Mouse (Mus musculus) neural tube, embryonic 14.5 days (tissue): ENCODE measurements around the gene Golim4. TPM values are rescaled to one million over a fixed set of nuclear protein-coding genes. Genes with fewer than 3 reads are reported as not detected.
A peak's percentile ranks its signal among the peaks of the same experiment; 100 is the strongest.

Experiments
- ATAC-seq: fragments of 200-750 bp; cut with Nextera tagmentation; 2 replicates; pipeline ENCODE4 v1.8.0; 2017; ENCODE audit warnings: low read depth, mild to moderate bottlenecking, moderate TSS enrichment, moderate library complexity
- H3K27ac ChIP-seq: fragments of 300-500 bp; sonication (generic); 2 replicates; pipeline ENCODE4 v1.5.1; 2014; ENCODE audit warnings: low read depth, mild to moderate bottlenecking, control low read depth, low read length, moderate library complexity, mixed read lengths
- H3K27me3 ChIP-seq: fragments of 300-500 bp; sonication (generic); 2 replicates; pipeline ENCODE4 v1.6.1; 2014; ENCODE audit warnings: low read length; ENCODE audit not compliant: control insufficient read depth, insufficient read depth
- H3K36me3 ChIP-seq: fragments of 300-500 bp; sonication (generic); 2 replicates; pipeline ENCODE4 v1.6.1; 2014; ENCODE audit warnings: low read length, mixed read lengths; ENCODE audit not compliant: control insufficient read depth, insufficient read depth
- H3K4me1 ChIP-seq: fragments of 300-500 bp; sonication (generic); 2 replicates; pipeline ENCODE4 v1.6.1; 2014; ENCODE audit warnings: low read length; ENCODE audit not compliant: control insufficient read depth, insufficient read depth
- H3K4me2 ChIP-seq: fragments of 300-500 bp; sonication (generic); 2 replicates; pipeline ENCODE4 v1.6.1; 2014; ENCODE audit warnings: mild to moderate bottlenecking, low read depth, low read length, control low read depth
- H3K4me3 ChIP-seq: fragments of 300-500 bp; sonication (generic); 2 replicates; pipeline ENCODE4 v1.5.1; 2014; ENCODE audit warnings: low read depth, low read length, control low read depth, mixed read lengths
- H3K9ac ChIP-seq: fragments of 300-500 bp; sonication (generic); replicated peaks from 2 replicates; pipeline ENCODE4 v1.6.1; 2014; ENCODE audit warnings: low read depth, mild to moderate bottlenecking, control low read depth, low read length, mixed read lengths
- H3K9me3 ChIP-seq: fragments of 300-500 bp; sonication (generic); 2 replicates; pipeline ENCODE4 v1.6.1; 2016; ENCODE audit warnings: low read length; ENCODE audit not compliant: control insufficient read depth
- WGBS: fragments of 180-500 bp; shearing (Covaris S2); extraction: QIAGEN DNeasy Blood & Tissue Kit; methylation state at CpG from one replicate; pipeline ENCODE4 v1.1.7; 2014; 5-methylcytosine and 5-hydroxymethylcytosine counted together
- polyA plus RNA-seq: library from polyadenylated mRNA; unstranded; fragments of >200 nt; fragmentation: Nextera tagmentation; extraction: Ambion mirVana; gene quantifications from 2 replicates; pipeline ENCODE4 v1.2.1, GENCODE M21; 2014

The Golim4 gene
- polyA plus RNA-seq, 1 experiment from 2014 or later: 18.5 TPM

- H3K4me1 ChIP-seq: no peaks in the 10 kb centered on the region
- no peak overlapping the region for H3K9ac ChIP-seq
- H3K27me3 ChIP-seq: no peaks in the 10 kb centered on the region
- H3K9me3 ChIP-seq: no peaks in the 10 kb centered on the region
- no peak overlapping the region for H3K4me3 ChIP-seq
- no peak overlapping the region for H3K4me2 ChIP-seq
- 0 out of 2 replicates have a peak, but pooled peaks cover 5% of the 10 kb centered on the region for H3K36me3 ChIP-seq
- no peak overlapping the region for H3K27ac ChIP-seq
- ATAC-seq: no peak
- WGBS: 94% methylated on average over 3 of the region's 3 CpGs
These were observed 65.2 kb downstream of the Golim4 start for GRCm38 (mm10) chr3:75891581-75891980.

GRCm38 (mm10) chr3:75889323-75889722, 67.4 kb downstream of the Golim4 start:
- H3K27me3 ChIP-seq: no peaks in the 10 kb centered on the region
- no peaks in the 10 kb centered on the region for H3K9me3 ChIP-seq
- peaks cover 9% of the 10 kb centered on the region; the same call in 1 of the 2 replicates for H3K36me3 ChIP-seq
- no peak overlapping the region for H3K9ac ChIP-seq
- no peak for ATAC-seq
- H3K4me3 ChIP-seq: no peak overlapping the region
- no peak overlapping the region for H3K27ac ChIP-seq
- 100% methylated on average over 1 of the region's 1 CpGs for WGBS
- H3K4me2 ChIP-seq: no peak overlapping the region
- H3K4me1 ChIP-seq: no peaks in the 10 kb centered on the region

GRCm38 (mm10) chr3:75881582-75881981, 75.2 kb downstream of the Golim4 start:
- Histone ChIP-seq H3K27me3 (no peaks in the 10 kb centered on the region), H3K4me2 (no peak overlapping the region), H3K9me3 (no peaks in the 10 kb centered on the region), H3K36me3 (peaks cover 4% of the 10 kb centered on the region; the same call in 1 of the 2 replicates), H3K9ac (no peak overlapping the region), H3K27ac (no peak overlapping the region), H3K4me1 (no peaks in the 10 kb centered on the region), H3K4me3 (no peak overlapping the region)
- ATAC-seq: no peak
- WGBS: 94% methylated on average over 1 of the region's 1 CpGs

- H3K9ac ChIP-seq: no peak overlapping the region
- H3K27ac ChIP-seq: no peak overlapping the region
- H3K4me1 ChIP-seq: no peaks in the 10 kb centered on the region
- no peak overlapping the region for H3K4me2 ChIP-seq
- H3K36me3 ChIP-seq: no peaks in the 10 kb centered on the region
- no peaks in the 10 kb centered on the region for H3K9me3 ChIP-seq
- WGBS: 95% methylated on average over 2 of the region's 2 CpGs
- H3K27me3 ChIP-seq: no peaks in the 10 kb centered on the region
- ATAC-seq: no peak
- no peak overlapping the region for H3K4me3 ChIP-seq
These were observed 77.5 kb downstream of the Golim4 start for GRCm38 (mm10) chr3:75879269-75879668.

- H3K27ac ChIP-seq: no peak overlapping the region
- H3K27me3 ChIP-seq: no peaks in the 10 kb centered on the region
- H3K36me3 ChIP-seq: no peaks in the 10 kb centered on the region
- no peaks in the 10 kb centered on the region for H3K4me1 ChIP-seq
- 63% methylated on average over 1 of the region's 1 CpGs for WGBS
- H3K9me3 ChIP-seq: no peaks in the 10 kb centered on the region
- no peak overlapping the region for H3K4me3 ChIP-seq
- H3K9ac ChIP-seq: no peak overlapping the region
- ATAC-seq: no peak
- H3K4me2 ChIP-seq: no peak overlapping the region
These were observed 87.9 kb downstream of the Golim4 start for GRCm38 (mm10) chr3:75868886-75869285.

GRCm38 (mm10) chr3:75864203-75864602, 92.5 kb downstream of the Golim4 start:
- 32% methylated on average over 2 of the region's 2 CpGs for whole genome bisulfite sequencing
- H3K4me3 ChIP-seq: no peak overlapping the region
- ATAC-seq: no peak
- no peaks in the 10 kb centered on the region for H3K9me3 ChIP-seq
- H3K36me3 ChIP-seq: no peaks in the 10 kb centered on the region
- H3K27ac ChIP-seq: no peak overlapping the region
- no peaks in the 10 kb centered on the region for H3K4me1 ChIP-seq
- H3K9ac ChIP-seq: no peak overlapping the region
- H3K27me3 ChIP-seq: no peaks in the 10 kb centered on the region
- H3K4me2 ChIP-seq: no peak overlapping the region

GRCm38 (mm10) chr3:75861677-75862076, 95.1 kb downstream of the Golim4 start:
- no peak overlapping the region for H3K4me3 ChIP-seq
- H3K9ac ChIP-seq: no peak overlapping the region
- ATAC-seq: no peak
- H3K36me3 ChIP-seq: no peaks in the 10 kb centered on the region
- no peaks in the 10 kb centered on the region for H3K9me3 ChIP-seq
- no peaks in the 10 kb centered on the region for H3K27me3 ChIP-seq
- no peak overlapping the region for H3K27ac ChIP-seq
- H3K4me1 ChIP-seq: no peaks in the 10 kb centered on the region
- no peak overlapping the region for H3K4me2 ChIP-seq
- WGBS: 35% methylated on average over 4 of the region's 4 CpGs

- no peaks in the 10 kb centered on the region for H3K27me3 ChIP-seq
- ATAC-seq: peak; percentile 51; the same call in 1 of the 2 replicates
- H3K36me3 ChIP-seq: no peaks in the 10 kb centered on the region
- no peak overlapping the region for H3K27ac ChIP-seq
- H3K4me3 ChIP-seq: no peak overlapping the region
- 81% methylated on average over 12 of the region's 12 CpGs for WGBS
- H3K9me3 ChIP-seq: no peaks in the 10 kb centered on the region
- H3K9ac ChIP-seq: no peak overlapping the region
- H3K4me1 ChIP-seq: no peaks in the 10 kb centered on the region
- no peak overlapping the region for H3K4me2 ChIP-seq
These were observed 96.0 kb downstream of the Golim4 start for GRCm38 (mm10) chr3:75860760-75861159.

GRCm38 (mm10) chr3:75835286-75835967, 121.3 kb downstream of the Golim4 start:
- Histone ChIP-seq H3K36me3 (no peaks in the 10 kb centered on the region), H3K9ac (no peak overlapping the region), H3K9me3 (no peaks in the 10 kb centered on the region), H3K4me3 (no peak overlapping the region), H3K4me2 (no peak overlapping the region), H3K27me3 (no peaks in the 10 kb centered on the region), H3K4me1 (no peaks in the 10 kb centered on the region), H3K27ac (no peak overlapping the region)
- 90% methylated on average over 5 of the region's 5 CpGs for WGBS
- no peak for ATAC-seq
